Mouse (Mus musculus): ENCODE measurements around the gene 4930523C07Rik.

GRCm38 (mm10) chr1:160078882-160079661, 34.9 kb downstream of the 4930523C07Rik start:
- TF ChIP-seq CTCF (IDR thresholded peaks at IDR 0.05; ENCODE audit: low read depth, low read length), result no peak
- no peak for TF ChIP-seq POLR2A (IDR thresholded peaks at IDR 0.05; ENCODE audit: borderline replicate concordance, low read depth, low read length)
